In the genomic region with DNA sequence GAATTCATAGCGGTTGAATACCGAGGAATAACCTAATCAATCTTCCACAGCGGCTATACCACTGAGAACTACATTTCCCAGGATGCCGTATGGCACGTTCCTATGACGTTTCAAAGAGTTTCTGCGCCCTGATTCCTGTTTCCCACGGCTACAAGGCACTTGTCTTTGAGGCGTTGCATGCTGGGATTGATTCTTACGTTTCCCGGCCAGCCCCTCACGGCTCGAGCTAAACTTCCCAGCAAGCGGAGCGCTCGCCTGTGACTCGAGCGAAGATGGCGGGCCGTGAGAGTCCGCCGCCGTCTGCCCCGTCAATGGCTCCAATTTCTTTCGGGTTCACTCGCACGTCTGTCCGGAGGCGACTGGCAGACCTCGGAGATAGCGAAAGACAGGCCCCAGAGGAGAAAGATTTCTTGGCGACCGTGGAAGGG, we compare ENCODE assay signal across 7 mouse cellular contexts. TPM values are rescaled to one million over a fixed set of nuclear protein-coding genes. Genes with fewer than 3 reads are reported as not detected.
A peak's percentile ranks its signal among the peaks of the same experiment; 100 is the strongest.
DNase-seq lines count a peak whose midpoint lies in the region; ATAC-seq and TF ChIP-seq lines count a peak whose summit lies in the region.

A gene (plus strand): TSS at position 178 of the 428 bp plus-strand sequence.

- peak within 1 kb of the TSS; percentile 60 for H3K4me2 ChIP-seq in intestine, postnatal 0 days (replicated peaks; ENCODE audit: low read depth)
- H3K4me2 ChIP-seq in midbrain, embryonic 12.5 days (replicated peaks): peak within 1 kb of the TSS; percentile 57

- peak; percentile 82 for DNase-seq in adrenal gland, postnatal 10 days
- DNase-seq in embryonic facial prominence, embryonic 10.5 days (ENCODE audit: low spot score): peak; percentile 84
- DNase-seq in gonadal fat pad, adult 2 months (ENCODE audit: low read depth): no peak
- peak; percentile 77 for DNase-seq in left cerebral cortex, postnatal 4 days

- peak; percentile 69 for TF ChIP-seq POLR2A in small intestine, adult 2 months (IDR thresholded peaks at IDR 0.05; ENCODE audit: low read depth, low read length)

- peak within 1 kb of the TSS; percentile 75 for H3K27ac ChIP-seq in embryonic facial prominence, embryonic 10.5 days (replicated peaks)
- peak within 1 kb of the TSS; percentile 28; the same call in 1 of the 2 replicates for H3K27ac ChIP-seq in intestine, postnatal 0 days (ENCODE audit: low read depth, low read length)
- H3K27ac ChIP-seq in midbrain, embryonic 12.5 days (replicated peaks): no peak within 1 kb of the TSS
- H3K27ac ChIP-seq in small intestine, adult 2 months (ENCODE audit: insufficient read depth, low read depth, low read length): peak within 1 kb of the TSS; percentile 62

- peak; percentile 92 for ATAC-seq in intestine, postnatal 0 days
- peak; percentile 94 for ATAC-seq in midbrain, embryonic 12.5 days (ENCODE audit: low FRiP score, low read depth)

- WGBS in embryonic facial prominence, embryonic 10.5 days: 16% methylated on average over 33 of the region's 33 CpGs
- WGBS in intestine, postnatal 0 days: 17% methylated on average over 33 of the region's 33 CpGs
- WGBS in midbrain, embryonic 12.5 days: 23% methylated on average over 33 of the region's 33 CpGs
- WGBS in small intestine, adult 2 months: 11% methylated on average over 33 of the region's 33 CpGs

- intact Hi-C loops in left cerebral cortex, postnatal 4 days (cut with DNase I): no loop called here

- H3K4me3 ChIP-seq in embryonic facial prominence, embryonic 10.5 days: peak within 1 kb of the TSS; percentile 65
- H3K4me3 ChIP-seq in intestine, postnatal 0 days (ENCODE audit: low read depth, low read length): peak within 1 kb of the TSS; percentile 54
- H3K4me3 ChIP-seq in midbrain, embryonic 12.5 days: peak within 1 kb of the TSS; percentile 57
- peak within 1 kb of the TSS; percentile 96 for H3K4me3 ChIP-seq in small intestine, adult 2 months (ENCODE audit: low read depth, low read length)

- 0 out of 2 replicates have a peak, but pooled peaks cover 2% of the 10 kb centered on the region for H3K4me1 ChIP-seq in embryonic facial prominence, embryonic 10.5 days
- H3K4me1 ChIP-seq in intestine, postnatal 0 days (replicated peaks; ENCODE audit: control insufficient read depth, insufficient read depth, low read length): no peaks in the 10 kb centered on the region
- H3K4me1 ChIP-seq in midbrain, embryonic 12.5 days: 0 out of 2 replicates have a peak, but pooled peaks cover 4% of the 10 kb centered on the region
- peaks cover 2% of the 10 kb centered on the region; the same call in 1 of the 2 replicates for H3K4me1 ChIP-seq in small intestine, adult 2 months (ENCODE audit: control insufficient read depth, insufficient read depth, insufficient read length, low read length)

- no peaks in the 10 kb centered on the region for H3K9me3 ChIP-seq in embryonic facial prominence, embryonic 10.5 days
- no peaks in the 10 kb centered on the region for H3K9me3 ChIP-seq in intestine, postnatal 0 days (ENCODE audit: control insufficient read depth)
- H3K9me3 ChIP-seq in midbrain, embryonic 12.5 days: no peaks in the 10 kb centered on the region

- peak within 1 kb of the TSS; percentile 50; the same call in 1 of the 2 replicates for H3K9ac ChIP-seq in intestine, postnatal 0 days (ENCODE audit: low read depth, low read length)
- H3K9ac ChIP-seq in midbrain, embryonic 12.5 days (replicated peaks): peak within 1 kb of the TSS; percentile 57

- no peaks in the 10 kb centered on the region for H3K27me3 ChIP-seq in embryonic facial prominence, embryonic 10.5 days (replicated peaks; ENCODE audit: low read depth, poor library complexity, severe bottlenecking)
- no peaks in the 10 kb centered on the region for H3K27me3 ChIP-seq in intestine, postnatal 0 days (replicated peaks; ENCODE audit: control insufficient read depth, insufficient read depth, low read length)
- no peaks in the 10 kb centered on the region for H3K27me3 ChIP-seq in midbrain, embryonic 12.5 days
- H3K27me3 ChIP-seq in small intestine, adult 2 months (ENCODE audit: control insufficient read depth, insufficient read depth, low read length): no peaks in the 10 kb centered on the region

- H3K36me3 ChIP-seq in embryonic facial prominence, embryonic 10.5 days (replicated peaks): peaks cover 37% of the 10 kb centered on the region
- H3K36me3 ChIP-seq in intestine, postnatal 0 days (ENCODE audit: control insufficient read depth, insufficient read depth): peaks cover 6% of the 10 kb centered on the region; the same call in 1 of the 2 replicates
- peaks cover 3% of the 10 kb centered on the region for H3K36me3 ChIP-seq in midbrain, embryonic 12.5 days
- H3K36me3 ChIP-seq in small intestine, adult 2 months (ENCODE audit: control insufficient read depth, insufficient read depth, low read length): peaks cover 5% of the 10 kb centered on the region

- TF ChIP-seq CTCF in intestine, postnatal 0 days (IDR thresholded peaks at IDR 0.05; ENCODE audit: low read depth): no peak
- TF ChIP-seq CTCF in small intestine, adult 2 months (IDR thresholded peaks at IDR 0.05; ENCODE audit: extremely low read depth, insufficient read length, insufficient replicate concordance, low read depth, low read length): no peak

RNA-seq across cellular contexts. Expression of the gene that starts here (rescaled TPM):
- total RNA-seq in adrenal gland, postnatal 10 days (2021): 10 to 100 TPM; 38.0 to 40.1 TPM
- 40.2 and 40.3 TPM in 2 replicates for polyA plus RNA-seq in embryonic facial prominence, embryonic 10.5 days (2016; fragmentation: Nextera tagmentation; extraction: Ambion mirVana)
- 10.3 and 10.4 TPM in 2 replicates for polyA plus RNA-seq in gonadal fat pad, adult 2 months (2012; rRNA removed)
- 13.8 and 14.6 TPM in 2 replicates for polyA plus RNA-seq in intestine, postnatal 0 days (2015; fragmentation: Nextera tagmentation; extraction: Ambion mirVana)
- 10 to 100 TPM; 39.0 to 42.0 TPM for total RNA-seq in left cerebral cortex, postnatal 4 days (2021)
- 43.6 and 45.7 TPM in 2 replicates for polyA plus RNA-seq in midbrain, embryonic 12.5 days (2016; fragmentation: Nextera tagmentation; extraction: Ambion mirVana)
- 2.3 and 3.6 TPM in 2 replicates for polyA plus RNA-seq in small intestine, adult 2 months (2012; rRNA removed)
